Mouse (Mus musculus) NIH3T3 (cell line): Measurements from ENCODE around the gene Klhl22.

Source experiments
- DNase-seq: peaks from one replicate; pipeline ENCODE4 v3.0.0-alpha.2; 2012; ENCODE audit warnings: low read depth

Klhl22 gene

DNA sequence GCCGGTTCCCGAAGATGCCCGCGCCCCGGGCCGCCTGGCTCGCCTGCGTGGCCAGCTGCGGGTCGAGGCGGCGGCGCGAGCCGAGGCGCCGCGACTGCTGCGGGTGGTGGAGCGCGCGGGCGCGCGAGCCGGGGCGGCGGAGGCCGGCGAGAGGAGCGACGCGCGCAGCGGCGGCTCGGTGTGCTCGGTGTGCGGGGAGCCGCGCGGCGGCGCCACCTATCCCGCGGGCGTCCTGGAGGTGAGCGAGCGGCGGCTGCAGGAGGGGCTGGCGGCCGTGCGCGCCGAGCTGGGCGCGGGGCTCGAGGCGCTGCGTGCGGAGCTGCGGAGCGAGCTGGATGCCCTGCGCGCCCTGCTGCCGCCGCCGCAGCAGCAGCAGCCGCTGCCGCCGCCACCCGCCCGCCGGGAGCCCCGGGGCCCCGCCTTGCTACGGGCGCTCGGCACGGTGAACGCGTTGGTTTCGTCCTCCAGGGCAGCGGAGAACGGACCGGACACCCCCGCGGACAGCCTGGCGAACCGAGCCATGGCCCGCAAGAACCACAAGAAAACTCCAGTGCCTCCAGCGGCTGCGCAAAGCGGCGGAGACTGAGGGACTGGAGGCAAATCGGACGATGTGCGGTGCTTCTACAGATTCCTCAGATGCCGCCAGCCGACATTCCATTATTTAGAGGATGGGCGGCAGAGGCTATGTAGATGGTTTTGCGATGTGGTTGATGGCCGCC, 74.4 kb downstream of the Klhl22 start:
- no peak for DNase-seq

GRCm38 (mm10) chr16:17834543-17834942, 75.1 kb downstream of the Klhl22 start:
- no peak for DNase-seq

- no peak for DNase-seq
These were observed 76.1 kb downstream of the Klhl22 start for GRCm38 (mm10) chr16:17835481-17835880.

DNA sequence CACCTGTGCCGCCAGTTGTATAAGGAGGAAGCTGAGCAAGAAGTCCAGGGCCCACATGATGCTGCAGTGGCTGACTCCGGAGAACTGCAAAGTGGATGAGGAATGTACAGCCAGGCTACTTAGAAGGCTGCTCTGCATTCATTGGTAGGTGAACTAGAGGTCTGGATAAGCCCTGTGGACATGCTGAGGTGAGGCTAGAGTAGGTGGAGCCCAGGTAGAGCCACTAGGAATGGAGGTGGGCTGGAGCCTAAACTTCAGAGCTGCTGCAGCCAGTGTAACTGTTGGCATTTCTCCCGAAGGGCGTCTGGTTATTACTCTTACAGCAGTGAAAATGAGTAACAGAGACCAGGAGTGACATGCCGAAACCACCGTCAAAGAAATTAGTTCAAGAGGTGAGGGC, 78.6 kb downstream of the Klhl22 start, which contains the start of gene Car15:
TSS of gene Car15 (minus strand) at position 314 of the 400 bp plus-strand sequence.
- no peak for DNase-seq

GRCm38 (mm10) chr16:17839976-17840375, 80.6 kb downstream of the Klhl22 start:
- DNase-seq: no peak

GRCm38 (mm10) chr16:17842437-17842836, 83.0 kb downstream of the Klhl22 start:
- DNase-seq: no peak
